Mouse (Mus musculus): ENCODE measurements at regions not wholly inside any gene's neighbourhood (a gene's known extent, or its start where the extent isn't known, plus 50 kb on each side); places are given as distances from the start of the nearest gene placed in this dataset.

DNA sequence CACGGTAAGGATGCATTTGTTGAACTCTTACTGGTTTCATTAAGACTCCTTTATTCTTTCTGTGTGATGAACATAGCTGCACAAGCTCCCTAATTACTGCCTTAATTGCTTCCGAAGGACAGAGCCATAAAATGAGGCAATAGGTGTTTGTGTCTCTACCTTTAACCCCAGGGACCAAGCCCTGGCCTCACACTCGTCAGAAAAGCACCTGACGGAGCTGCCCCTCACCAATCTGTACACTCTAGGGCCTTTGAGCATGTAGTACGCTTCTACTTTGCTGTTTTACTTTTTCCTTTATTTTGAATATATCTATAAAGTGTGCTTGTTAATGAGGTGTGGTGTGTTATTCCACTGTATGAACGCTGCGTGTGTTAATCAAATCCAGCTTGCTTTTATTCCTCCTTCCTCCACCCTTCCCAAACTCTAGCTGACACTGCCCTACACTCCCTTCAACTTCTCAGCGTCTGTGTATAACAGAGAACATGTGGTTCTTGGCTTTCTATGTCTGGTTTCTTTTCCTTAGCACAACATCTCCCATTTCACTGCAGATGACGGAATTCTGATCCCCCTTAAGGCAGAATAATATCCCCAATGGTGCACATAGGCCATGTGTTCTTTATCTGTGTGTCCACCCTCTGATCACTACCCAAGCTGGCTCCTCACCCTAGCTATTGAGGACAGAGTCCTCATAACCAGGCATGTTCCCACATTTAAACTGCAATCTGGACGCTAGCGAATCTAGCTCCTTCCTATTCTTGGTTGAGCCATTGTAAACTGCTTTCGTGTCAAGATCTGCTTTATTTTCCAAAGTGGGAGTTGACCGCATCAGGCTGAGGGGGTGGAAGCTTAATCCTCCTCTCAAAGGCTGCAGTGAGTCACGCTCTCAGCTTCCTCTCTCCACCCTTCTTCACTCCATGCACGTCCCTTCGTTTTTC lies 52.5 kb upstream of the Nfe2l2 start:
- ATAC-seq (ENCODE audit: low FRiP score) (no peak), DNase-seq (ENCODE audit: low spot score) (no peak)
- 69% methylated on average over 16 of the region's 16 CpGs for WGBS
- Histone ChIP-seq H3K9me3 (ENCODE audit: control insufficient read depth, low read length) (no peaks in the 10 kb centered on the region), H3K27ac (ENCODE audit: low read depth, low read length) (no peak overlapping the region), H3K9ac (ENCODE audit: low read depth, low read length) (no peak overlapping the region), H3K4me2 (replicated peaks; ENCODE audit: low read depth, low read length) (no peak overlapping the region), H3K27me3 (ENCODE audit: control insufficient read depth, insufficient read depth, low read length) (no peaks in the 10 kb centered on the region), H3K4me1 (replicated peaks; ENCODE audit: control insufficient read depth, insufficient read depth, low read length) (no peaks in the 10 kb centered on the region), H3K36me3 (ENCODE audit: control insufficient read depth, insufficient read depth, low read length) (no peaks in the 10 kb centered on the region), H3K4me3 (ENCODE audit: low read depth, low read length) (no peak overlapping the region)

DNA sequence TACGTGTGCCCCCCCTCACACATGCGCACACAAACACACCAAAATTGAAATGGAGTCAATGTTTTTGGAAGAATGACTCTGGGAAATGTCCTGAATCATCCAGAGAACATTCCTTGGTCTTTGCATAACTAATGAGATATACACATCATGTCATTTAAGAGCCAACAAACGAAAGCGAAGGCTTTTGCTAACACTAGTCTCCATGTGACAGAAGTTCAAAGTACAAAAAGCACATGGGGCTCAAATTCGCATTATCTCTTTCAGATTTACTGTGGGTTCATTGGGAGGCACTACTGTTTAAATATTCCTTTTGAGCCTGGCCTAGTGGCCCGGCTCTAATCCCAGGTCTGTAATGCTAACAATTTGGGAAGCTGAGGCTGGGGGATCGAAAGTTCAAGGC lies 50.2 kb upstream of the Nfe2l2 start:
- Histone ChIP-seq H3K9me3 (ENCODE audit: control insufficient read depth, low read length) (no peaks in the 10 kb centered on the region), H3K27me3 (ENCODE audit: control insufficient read depth, insufficient read depth, low read length) (no peaks in the 10 kb centered on the region), H3K4me2 (replicated peaks; ENCODE audit: low read depth, low read length) (no peak overlapping the region), H3K27ac (ENCODE audit: low read depth, low read length) (no peak overlapping the region), H3K4me3 (ENCODE audit: low read depth, low read length) (no peak overlapping the region), H3K9ac (ENCODE audit: low read depth, low read length) (no peak overlapping the region), H3K36me3 (ENCODE audit: control insufficient read depth, insufficient read depth, low read length) (no peaks in the 10 kb centered on the region), H3K4me1 (replicated peaks; ENCODE audit: control insufficient read depth, insufficient read depth, low read length) (no peaks in the 10 kb centered on the region)
- ATAC-seq (ENCODE audit: low FRiP score) (no peak), DNase-seq (ENCODE audit: low spot score) (no peak)
- WGBS = 86% methylated on average over 7 of the region's 7 CpGs
